Mouse (Mus musculus) limb, embryonic 15.5 days (tissue): ENCODE data around the gene Grpel1. TPM values are rescaled to one million over a fixed set of nuclear protein-coding genes. Genes with fewer than 3 reads are reported as not detected.
A peak's percentile ranks its signal among the peaks of the same experiment; 100 is the strongest.

Experiments used
- ATAC-seq: fragments of 200-750 bp; cut with Nextera tagmentation; 2 replicates; pipeline ENCODE4 v1.8.0; 2017; ENCODE audit warnings: low read depth, moderate TSS enrichment; ENCODE audit not compliant: insufficient number of reproducible peaks, low FRiP score, low TSS enrichment
- H3K27ac ChIP-seq: fragments of 300-500 bp; sonication (generic); 2 replicates; pipeline ENCODE4 v1.5.1; 2015; ENCODE audit warnings: moderate library complexity, mild to moderate bottlenecking, inconsistent platforms
- H3K27me3 ChIP-seq: fragments of 300-500 bp; sonication (generic); 2 replicates; pipeline ENCODE4 v1.6.1; 2015; ENCODE audit warnings: inconsistent platforms
- H3K36me3 ChIP-seq: fragments of 300-500 bp; sonication (generic); 2 replicates; pipeline ENCODE4 v1.6.1; 2015; ENCODE audit warnings: inconsistent platforms
- H3K4me1 ChIP-seq: fragments of 300-500 bp; sonication (generic); 2 replicates; pipeline ENCODE4 v1.6.1; 2015; ENCODE audit warnings: inconsistent platforms
- H3K4me2 ChIP-seq: fragments of 300-500 bp; sonication (generic); 2 replicates; pipeline ENCODE4 v1.6.1; 2015; ENCODE audit warnings: mild to moderate bottlenecking, inconsistent platforms
- H3K4me3 ChIP-seq: fragments of 300-500 bp; sonication (generic); 2 replicates; pipeline ENCODE4 v1.5.1; 2015; ENCODE audit warnings: mild to moderate bottlenecking, inconsistent platforms
- H3K9ac ChIP-seq: fragments of 300-500 bp; sonication (generic); 2 replicates; pipeline ENCODE4 v1.6.1; 2015; ENCODE audit warnings: inconsistent platforms
- H3K9me3 ChIP-seq: fragments of 300-500 bp; sonication (generic); 2 replicates; pipeline ENCODE4 v1.6.1; 2016; ENCODE audit warnings: inconsistent platforms
- WGBS: fragments of 180-500 bp; shearing (Covaris S2); methylation state at CpG from one replicate; pipeline ENCODE4 v1.1.7; 2015; 5-methylcytosine and 5-hydroxymethylcytosine counted together
- polyA plus RNA-seq: library from polyadenylated mRNA; unstranded; fragments of >200 nt; fragmentation: Nextera tagmentation; extraction: Ambion mirVana; gene quantifications from 2 replicates; pipeline ENCODE4 v1.2.1, GENCODE M21; 2015

Gene Grpel1
- polyA plus RNA-seq, 1 experiment from 2014 or later = 48.8 TPM

GRCm38 (mm10) chr5:36463391-36463790 lies 1.4 kb upstream of the Grpel1 start:
- Histone ChIP-seq H3K27ac (no peak overlapping the region), H3K9ac (no peak overlapping the region), H3K9me3 (no peaks in the 10 kb centered on the region), H3K4me3 (no peak overlapping the region), H3K27me3 (0 out of 2 replicates have a peak, but pooled peaks cover 7% of the 10 kb centered on the region), H3K4me2 (no peak overlapping the region), H3K36me3 (peaks cover 5% of the 10 kb centered on the region; the same call in 1 of the 2 replicates), H3K4me1 (peaks cover 19% of the 10 kb centered on the region)
- no peak for ATAC-seq
- 57% methylated on average over 5 of the region's 5 CpGs for WGBS

GRCm38 (mm10) chr5:36465889-36466288 lies 1.1 kb downstream of the Grpel1 start:
- peaks cover 27% of the 10 kb centered on the region for H3K36me3 ChIP-seq
- H3K9me3 ChIP-seq = no peaks in the 10 kb centered on the region
- H3K4me3 ChIP-seq = peak overlapping the region; percentile 88
- 27% methylated on average over 8 of the region's 8 CpGs for WGBS
- H3K4me2 ChIP-seq = peak overlapping the region; percentile 72
- H3K27ac ChIP-seq = no peak overlapping the region
- H3K9ac ChIP-seq = peak overlapping the region; percentile 68; the same call in 1 of the 2 replicates
- no peak for ATAC-seq
- H3K4me1 ChIP-seq = peaks cover 19% of the 10 kb centered on the region
- 0 out of 2 replicates have a peak, but pooled peaks cover 2% of the 10 kb centered on the region for H3K27me3 ChIP-seq

GRCm38 (mm10) chr5:36471206-36471605 lies 6.4 kb downstream of the Grpel1 start:
- no peak overlapping the region for H3K4me2 ChIP-seq
- H3K9ac ChIP-seq = no peak overlapping the region
- WGBS = 94% methylated on average over 8 of the region's 8 CpGs
- peaks cover 70% of the 10 kb centered on the region for H3K36me3 ChIP-seq
- H3K27me3 ChIP-seq = no peaks in the 10 kb centered on the region
- no peak overlapping the region for H3K27ac ChIP-seq
- H3K9me3 ChIP-seq = no peaks in the 10 kb centered on the region
- no peak for ATAC-seq
- peaks cover 4% of the 10 kb centered on the region; the same call in 1 of the 2 replicates for H3K4me1 ChIP-seq
- H3K4me3 ChIP-seq = no peak overlapping the region

- H3K36me3 ChIP-seq = peaks cover 71% of the 10 kb centered on the region
- no peak overlapping the region for H3K4me3 ChIP-seq
- no peak for ATAC-seq
- H3K27ac ChIP-seq = no peak overlapping the region
- no peaks in the 10 kb centered on the region for H3K27me3 ChIP-seq
- H3K4me2 ChIP-seq = no peak overlapping the region
- no peak overlapping the region for H3K9ac ChIP-seq
- WGBS = 90% methylated on average over 4 of the region's 4 CpGs
- no peaks in the 10 kb centered on the region for H3K9me3 ChIP-seq
- H3K4me1 ChIP-seq = 0 out of 2 replicates have a peak, but pooled peaks cover 2% of the 10 kb centered on the region
These were observed 8.3 kb downstream of the Grpel1 start for GRCm38 (mm10) chr5:36472876-36473655.

- Histone ChIP-seq H3K27me3 (no peaks in the 10 kb centered on the region), H3K9me3 (no peaks in the 10 kb centered on the region), H3K4me2 (no peak overlapping the region), H3K4me1 (0 out of 2 replicates have a peak, but pooled peaks cover 2% of the 10 kb centered on the region), H3K4me3 (no peak overlapping the region), H3K27ac (no peak overlapping the region), H3K9ac (no peak overlapping the region), H3K36me3 (peaks cover 65% of the 10 kb centered on the region)
- 88% methylated on average over 5 of the region's 5 CpGs for WGBS
- no peak for ATAC-seq
These were observed 9.5 kb downstream of the Grpel1 start for GRCm38 (mm10) chr5:36474283-36474682.

- Histone ChIP-seq H3K4me3 (no peak overlapping the region), H3K9me3 (no peaks in the 10 kb centered on the region), H3K4me2 (no peak overlapping the region), H3K27me3 (no peaks in the 10 kb centered on the region), H3K4me1 (peaks cover 11% of the 10 kb centered on the region), H3K27ac (no peak overlapping the region), H3K36me3 (peaks cover 33% of the 10 kb centered on the region), H3K9ac (no peak overlapping the region)
- 90% methylated on average over 3 of the region's 3 CpGs for WGBS
- ATAC-seq = no peak
These were observed 12.7 kb downstream of the Grpel1 start for GRCm38 (mm10) chr5:36477486-36477885.

- peaks cover 23% of the 10 kb centered on the region for H3K36me3 ChIP-seq
- H3K4me3 ChIP-seq = no peak overlapping the region
- no peak overlapping the region for H3K27ac ChIP-seq
- no peak overlapping the region for H3K9ac ChIP-seq
- H3K4me1 ChIP-seq = peaks cover 20% of the 10 kb centered on the region
- 87% methylated on average over 6 of the region's 6 CpGs for WGBS
- H3K27me3 ChIP-seq = no peaks in the 10 kb centered on the region
- H3K9me3 ChIP-seq = no peaks in the 10 kb centered on the region
- H3K4me2 ChIP-seq = no peak overlapping the region
- no peak for ATAC-seq
These were observed 14.0 kb downstream of the Grpel1 start for GRCm38 (mm10) chr5:36478540-36479420.

GRCm38 (mm10) chr5:36479735-36480134 lies 14.9 kb downstream of the Grpel1 start:
- H3K4me1 ChIP-seq = peaks cover 23% of the 10 kb centered on the region
- WGBS = 71% methylated on average over 2 of the region's 2 CpGs
- no peak overlapping the region for H3K27ac ChIP-seq

GRCm38 (mm10) chr5:36480398-36480797 lies 15.6 kb downstream of the Grpel1 start:
- 83% methylated on average over 4 of the region's 4 CpGs for WGBS
- Histone ChIP-seq H3K27ac (no peak overlapping the region), H3K9ac (no peak overlapping the region), H3K9me3 (no peaks in the 10 kb centered on the region), H3K4me2 (no peak overlapping the region), H3K27me3 (peaks cover 9% of the 10 kb centered on the region), H3K4me3 (no peak overlapping the region), H3K36me3 (peaks cover 14% of the 10 kb centered on the region), H3K4me1 (peaks cover 30% of the 10 kb centered on the region)
- ATAC-seq = no peak

More at GRCm38 (mm10) chr5:36479735-36480134, 14.9 kb downstream of the Grpel1 start:
- Histone ChIP-seq H3K27me3 (peaks cover 2% of the 10 kb centered on the region), H3K9me3 (no peaks in the 10 kb centered on the region), H3K4me2 (no peak overlapping the region), H3K36me3 (peaks cover 18% of the 10 kb centered on the region), H3K9ac (no peak overlapping the region), H3K4me3 (no peak overlapping the region)
- ATAC-seq = no peak

- Histone ChIP-seq H3K4me1 (peaks cover 30% of the 10 kb centered on the region), H3K4me2 (no peak overlapping the region), H3K27ac (no peak overlapping the region), H3K9me3 (no peaks in the 10 kb centered on the region), H3K36me3 (peaks cover 6% of the 10 kb centered on the region), H3K4me3 (no peak overlapping the region), H3K9ac (no peak overlapping the region), H3K27me3 (peaks cover 16% of the 10 kb centered on the region)
- WGBS = 73% methylated on average over 1 of the region's 1 CpGs
- no peak for ATAC-seq
These were observed 16.3 kb downstream of the Grpel1 start for GRCm38 (mm10) chr5:36481114-36481513.

- H3K9ac ChIP-seq = peak overlapping the region; percentile 69
- WGBS = 1% methylated on average over 58 of the region's 58 CpGs
- peak overlapping the region; percentile 58 for H3K4me2 ChIP-seq
- H3K9me3 ChIP-seq = no peaks in the 10 kb centered on the region
- H3K36me3 ChIP-seq = no peaks in the 10 kb centered on the region
- H3K27ac ChIP-seq = peak overlapping the region; percentile 77
- H3K4me3 ChIP-seq = peak overlapping the region; percentile 92
- no peak; the same call in 1 of the 2 replicates for ATAC-seq
- peaks cover 28% of the 10 kb centered on the region for H3K4me1 ChIP-seq
- H3K27me3 ChIP-seq = peaks cover 27% of the 10 kb centered on the region
These were observed 18.7 kb downstream of the Grpel1 start for GRCm38 (mm10) chr5:36483203-36484101.
